Mouse (Mus musculus) forebrain, postnatal 0 days (tissue): Measurements from ENCODE around the gene Adam19. TPM values are rescaled to one million over a fixed set of nuclear protein-coding genes. Genes with fewer than 3 reads are reported as not detected.

Experiments
- ATAC-seq: fragments of 200-750 bp; cut with Nextera tagmentation; 2 replicates; pipeline ENCODE4 v1.8.0; 2017; ENCODE audit warnings: mild to moderate bottlenecking, moderate library complexity
- DNase-seq: peaks from one replicate; pipeline ENCODE4 v3.0.0-alpha.2; 2015
- H3K27ac ChIP-seq: fragments of 300-500 bp; sonication (generic); 2 replicates; pipeline ENCODE4 v1.5.1; 2014; ENCODE audit warnings: low read depth, mild to moderate bottlenecking, antibody characterized with exemption, low read length, moderate library complexity, mixed read lengths
- H3K27me3 ChIP-seq: fragments of 300-500 bp; sonication (generic); 2 replicates; pipeline ENCODE4 v1.6.1; 2014; ENCODE audit warnings: mild to moderate bottlenecking, low read length, mixed read lengths; ENCODE audit not compliant: insufficient read depth
- H3K36me3 ChIP-seq: fragments of 300-500 bp; sonication (generic); 2 replicates; pipeline ENCODE4 v1.6.1; 2014; ENCODE audit warnings: mild to moderate bottlenecking, moderate library complexity; ENCODE audit not compliant: insufficient read depth
- H3K4me1 ChIP-seq: fragments of 300-500 bp; sonication (generic); 2 replicates; pipeline ENCODE4 v1.6.1; 2014; ENCODE audit warnings: antibody characterized with exemption; ENCODE audit not compliant: insufficient read depth
- H3K4me2 ChIP-seq: fragments of 300-500 bp; sonication (generic); 2 replicates; pipeline ENCODE4 v1.6.1; 2014; ENCODE audit warnings: low read depth, mild to moderate bottlenecking, moderate library complexity
- H3K4me3 ChIP-seq: fragments of 300-500 bp; sonication (generic); 2 replicates; pipeline ENCODE4 v1.5.1; 2014; ENCODE audit warnings: low read depth, low read length, mixed read lengths
- H3K9ac ChIP-seq: fragments of 300-500 bp; sonication (generic); 2 replicates; pipeline ENCODE4 v1.6.1; 2014; ENCODE audit warnings: mild to moderate bottlenecking
- H3K9me3 ChIP-seq: fragments of 300-500 bp; sonication (generic); 2 replicates; pipeline ENCODE4 v1.6.1; 2016; ENCODE audit warnings: low read length
- CTCF ChIP-seq: sonication (generic); IDR thresholded peaks from 2 replicates; pipeline ENCODE4 v1.5.1; 2016; ENCODE audit warnings: antibody characterized with exemption, control low read depth, low read depth
- WGBS: fragments of 180-500 bp; shearing (Covaris S2); extraction: QIAGEN DNeasy Blood & Tissue Kit; methylation state at CpG from one replicate; pipeline ENCODE4 v1.1.7; 2014; 5-methylcytosine and 5-hydroxymethylcytosine counted together
- polyA plus RNA-seq: library from polyadenylated mRNA; unstranded; fragments of >200 nt; fragmentation: Nextera tagmentation; extraction: Ambion mirVana; gene quantifications from 2 replicates; pipeline ENCODE4 v1.2.1, GENCODE M21; 2015
- total RNA-seq: library from RNA; depleted of rRNA; stranded (reverse); fragments of >200 nt; gene quantifications from 2 replicates; pipeline ENCODE4 v1.2.3, GENCODE M21; 2014

The Adam19 gene
- total and polyA plus RNA-seq, 2 experiments from 2014 or later = 5.0 to 19.8 TPM

DNA sequence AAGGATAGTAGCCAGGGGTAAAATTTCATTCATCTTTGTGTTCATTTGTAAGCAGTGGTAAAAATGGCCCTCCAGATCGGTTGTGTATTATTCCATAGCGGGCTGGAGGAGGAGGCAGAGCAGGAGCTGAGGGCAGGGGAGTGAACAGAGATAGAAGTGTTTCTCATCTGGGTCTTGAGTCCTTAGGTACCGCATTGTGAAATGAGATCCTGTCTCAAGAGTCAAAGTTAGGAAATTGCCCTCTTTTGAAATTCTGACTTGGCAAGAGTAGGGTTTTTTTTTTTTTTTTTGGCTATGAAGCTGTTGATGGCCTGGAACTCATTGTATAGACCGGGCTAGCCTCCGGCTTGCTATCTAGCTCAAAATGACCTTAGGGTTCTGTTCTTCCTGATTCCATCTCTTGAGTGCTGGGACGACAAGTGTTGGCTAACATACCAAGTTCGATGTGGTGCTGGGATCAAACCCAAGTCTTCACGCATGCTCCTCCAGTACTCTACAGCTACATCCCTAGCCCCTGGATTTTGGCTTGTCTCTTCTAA lies 67.6 kb downstream of the Adam19 start:
- Histone ChIP-seq H3K4me1 (no peaks in the 10 kb centered on the region), H3K9me3 (no peaks in the 10 kb centered on the region), H3K9ac (no peak overlapping the region), H3K36me3 (peaks cover 59% of the 10 kb centered on the region), H3K27ac (no peak overlapping the region), H3K27me3 (no peaks in the 10 kb centered on the region), H3K4me3 (no peak overlapping the region), H3K4me2 (no peak overlapping the region)
- no peak for DNase-seq
- WGBS = 91% methylated on average over 8 of the region's 8 CpGs
- TF ChIP-seq CTCF = no peak
- ATAC-seq = no peak

DNA sequence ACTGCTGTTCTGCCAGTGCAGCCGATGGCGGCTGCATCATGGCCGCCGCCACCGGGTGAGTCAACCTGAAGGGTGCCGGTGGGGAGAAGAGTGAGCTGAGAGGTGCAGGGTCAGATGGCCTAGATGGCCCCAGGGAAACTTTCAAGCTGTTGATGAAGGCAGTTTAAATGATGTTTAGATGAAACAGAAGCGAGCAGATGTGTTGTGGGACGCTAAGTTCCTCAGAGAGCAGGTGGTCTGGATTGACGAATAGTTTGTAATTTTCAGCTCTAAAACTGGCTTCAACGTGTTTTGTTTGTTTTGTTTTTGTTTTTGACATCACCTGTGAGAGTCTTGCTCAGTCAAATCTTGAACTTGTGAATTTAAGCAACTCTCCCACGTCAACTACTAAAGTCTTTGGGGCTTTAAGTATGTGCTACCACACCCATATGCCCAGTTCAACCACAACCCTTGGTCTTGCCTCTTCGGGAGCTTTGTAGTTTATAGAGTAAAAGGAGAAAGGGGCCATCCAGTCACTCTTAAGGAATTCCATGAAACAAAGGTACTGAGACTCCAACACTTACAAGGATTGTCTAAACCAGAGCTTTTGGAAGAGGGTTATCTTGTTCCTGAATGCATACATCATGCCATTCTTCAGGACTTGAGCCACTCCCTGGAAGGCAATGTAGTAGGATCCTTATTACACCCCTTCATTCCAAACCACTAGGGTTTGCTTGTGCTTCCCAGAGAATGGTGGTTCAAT lies 69.5 kb downstream of the Adam19 start:
- no peak overlapping the region for H3K4me3 ChIP-seq
- no peaks in the 10 kb centered on the region for H3K9me3 ChIP-seq
- H3K27ac ChIP-seq = no peak overlapping the region
- no peaks in the 10 kb centered on the region for H3K4me1 ChIP-seq
- peaks cover 54% of the 10 kb centered on the region for H3K36me3 ChIP-seq
- TF ChIP-seq CTCF = no peak
- no peak for ATAC-seq
- 93% methylated on average over 12 of the region's 12 CpGs for WGBS
- no peak for DNase-seq
- H3K9ac ChIP-seq = no peak overlapping the region
- H3K27me3 ChIP-seq = no peaks in the 10 kb centered on the region
- H3K4me2 ChIP-seq = no peak overlapping the region

DNA sequence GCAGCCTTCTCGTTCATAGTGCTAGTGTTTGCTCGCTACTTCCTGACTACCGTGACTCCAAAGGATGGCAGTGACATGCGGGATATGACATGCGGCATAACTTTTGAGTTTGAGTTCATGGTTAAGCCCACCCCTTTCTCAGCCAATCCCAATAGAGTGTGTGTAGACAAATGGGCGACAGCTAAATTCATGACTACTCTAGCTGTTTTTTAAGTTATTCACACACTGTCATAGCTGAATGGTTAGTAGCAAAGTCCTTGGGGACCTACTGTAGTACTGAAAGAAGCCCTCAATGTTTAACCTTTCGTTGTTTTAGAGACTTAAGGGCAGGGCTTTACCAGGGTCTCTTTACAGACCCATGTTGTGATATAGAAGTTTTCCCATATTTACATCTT lies 70.0 kb downstream of the Adam19 start:
- Histone ChIP-seq H3K4me3 (no peak overlapping the region), H3K27ac (no peak overlapping the region), H3K4me1 (no peaks in the 10 kb centered on the region), H3K9me3 (no peaks in the 10 kb centered on the region), H3K27me3 (no peaks in the 10 kb centered on the region), H3K36me3 (peaks cover 56% of the 10 kb centered on the region), H3K4me2 (no peak overlapping the region), H3K9ac (no peak overlapping the region)
- WGBS = 94% methylated on average over 7 of the region's 7 CpGs
- TF ChIP-seq CTCF = no peak
- ATAC-seq = no peak
- no peak for DNase-seq

DNA sequence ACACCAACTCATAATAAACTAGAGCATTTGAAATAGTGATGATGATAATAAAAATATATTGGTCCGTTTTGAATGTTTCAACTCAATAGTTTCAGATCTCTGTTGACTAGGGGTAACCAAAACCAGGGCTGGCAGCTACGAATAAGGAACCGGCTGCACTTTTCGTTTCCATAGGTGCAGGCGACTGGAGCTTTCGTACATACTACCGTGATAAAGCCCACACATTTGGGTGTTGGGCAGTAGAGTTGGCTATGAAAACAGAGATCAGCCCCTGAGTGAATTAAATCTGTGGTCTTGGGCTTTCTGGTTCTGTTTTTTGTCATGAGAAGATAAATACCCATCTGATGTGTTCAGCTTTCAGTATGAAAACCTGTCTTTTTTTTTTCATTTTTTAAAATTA lies 70.5 kb downstream of the Adam19 start:
- H3K27me3 ChIP-seq = no peaks in the 10 kb centered on the region
- no peaks in the 10 kb centered on the region for H3K4me1 ChIP-seq
- peaks cover 59% of the 10 kb centered on the region for H3K36me3 ChIP-seq
- no peak for DNase-seq
- no peaks in the 10 kb centered on the region for H3K9me3 ChIP-seq
- 96% methylated on average over 7 of the region's 7 CpGs for WGBS
- H3K27ac ChIP-seq = no peak overlapping the region
- H3K4me2 ChIP-seq = no peak overlapping the region
- TF ChIP-seq CTCF = no peak
- no peak overlapping the region for H3K4me3 ChIP-seq
- ATAC-seq = no peak
- no peak overlapping the region for H3K9ac ChIP-seq

DNA sequence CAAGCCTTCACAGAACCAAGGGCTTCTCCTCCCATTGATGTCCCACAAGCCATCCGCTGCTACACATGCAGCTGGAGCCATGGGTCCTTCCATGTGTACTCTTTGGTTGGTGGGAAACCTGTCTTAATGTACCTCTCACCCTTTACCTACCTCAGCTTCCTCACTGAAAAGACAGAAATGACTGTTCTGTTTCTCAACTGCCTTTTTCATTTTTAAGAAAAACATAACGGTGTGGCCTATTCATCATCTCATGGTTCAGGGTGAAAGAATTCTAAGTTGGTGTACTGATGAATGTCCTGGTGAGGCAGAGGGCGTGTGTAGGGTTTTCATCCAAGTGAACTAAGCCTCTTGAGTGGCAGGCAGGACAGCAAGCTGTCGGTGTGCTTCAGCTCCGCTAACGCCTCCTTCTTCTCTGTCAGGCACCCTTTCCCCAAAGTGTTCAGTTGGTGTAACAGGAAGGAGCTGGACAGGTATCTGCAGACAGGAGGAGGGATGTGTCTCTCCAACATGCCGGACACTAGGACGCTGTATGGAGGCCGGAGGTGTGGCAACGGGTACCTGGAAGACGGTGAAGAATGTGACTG lies 71.1 kb downstream of the Adam19 start:
- H3K9me3 ChIP-seq = no peaks in the 10 kb centered on the region
- 91% methylated on average over 11 of the region's 11 CpGs for WGBS
- no peak overlapping the region for H3K9ac ChIP-seq
- no peak overlapping the region for H3K27ac ChIP-seq
- no peaks in the 10 kb centered on the region for H3K4me1 ChIP-seq
- DNase-seq = no peak
- ATAC-seq = no peak
- H3K27me3 ChIP-seq = no peaks in the 10 kb centered on the region
- H3K4me2 ChIP-seq = no peak overlapping the region
- no peak for TF ChIP-seq CTCF
- no peak overlapping the region for H3K4me3 ChIP-seq
- H3K36me3 ChIP-seq = peaks cover 64% of the 10 kb centered on the region

DNA sequence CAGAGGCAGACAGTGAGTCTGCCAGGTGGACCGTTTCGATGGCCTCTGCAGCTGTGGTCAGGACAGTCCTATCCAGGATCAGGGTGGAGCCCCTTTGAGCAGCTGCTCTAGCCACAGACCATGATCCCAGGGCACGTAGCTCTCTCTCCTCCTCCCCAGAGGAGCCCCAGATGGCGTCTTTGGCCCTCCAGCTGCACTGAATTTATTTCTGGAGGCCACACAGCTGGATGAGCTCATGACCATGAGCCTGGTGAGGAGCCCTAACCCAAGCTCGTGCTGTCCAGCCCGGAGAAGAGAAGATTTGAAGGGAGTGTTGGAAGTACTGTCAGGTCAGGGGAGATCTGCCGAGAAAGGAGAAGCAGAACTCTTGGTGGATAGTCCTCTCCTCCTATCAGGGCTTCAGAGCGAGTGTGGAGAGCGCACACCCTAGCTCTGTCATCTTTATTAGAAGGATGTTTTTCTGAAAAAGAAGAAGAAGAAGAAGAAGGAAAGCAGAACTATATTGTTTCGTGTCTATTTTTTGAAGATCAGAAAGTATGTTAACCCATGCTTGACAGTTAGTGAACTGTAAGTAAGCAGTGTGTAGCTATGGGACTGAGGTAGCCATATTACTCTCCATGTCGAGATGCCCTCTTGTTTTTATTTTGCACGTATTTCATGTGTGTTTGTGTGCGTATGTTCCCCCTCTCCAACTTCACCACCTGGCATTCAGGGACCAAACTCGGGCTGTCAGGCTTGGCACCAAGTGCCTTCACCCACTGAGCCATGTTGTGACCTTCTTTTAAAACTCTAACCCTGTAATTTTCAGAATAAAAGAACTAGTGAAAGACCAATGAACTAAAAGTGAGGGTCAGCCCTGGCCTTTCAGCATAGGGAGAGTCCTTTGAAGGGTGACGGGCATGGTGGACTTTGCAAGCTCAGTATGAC lies 72.1 kb downstream of the Adam19 start:
- H3K4me3 ChIP-seq = no peak overlapping the region
- H3K4me2 ChIP-seq = no peak overlapping the region
- no peaks in the 10 kb centered on the region for H3K9me3 ChIP-seq
- peaks cover 57% of the 10 kb centered on the region for H3K36me3 ChIP-seq
- no peak for TF ChIP-seq CTCF
- ATAC-seq (no peak), DNase-seq (no peak)
- WGBS = 85% methylated on average over 15 of the region's 15 CpGs
- no peaks in the 10 kb centered on the region for H3K27me3 ChIP-seq
- no peak overlapping the region for H3K27ac ChIP-seq
- H3K4me1 ChIP-seq = no peaks in the 10 kb centered on the region
- H3K9ac ChIP-seq = no peak overlapping the region

DNA sequence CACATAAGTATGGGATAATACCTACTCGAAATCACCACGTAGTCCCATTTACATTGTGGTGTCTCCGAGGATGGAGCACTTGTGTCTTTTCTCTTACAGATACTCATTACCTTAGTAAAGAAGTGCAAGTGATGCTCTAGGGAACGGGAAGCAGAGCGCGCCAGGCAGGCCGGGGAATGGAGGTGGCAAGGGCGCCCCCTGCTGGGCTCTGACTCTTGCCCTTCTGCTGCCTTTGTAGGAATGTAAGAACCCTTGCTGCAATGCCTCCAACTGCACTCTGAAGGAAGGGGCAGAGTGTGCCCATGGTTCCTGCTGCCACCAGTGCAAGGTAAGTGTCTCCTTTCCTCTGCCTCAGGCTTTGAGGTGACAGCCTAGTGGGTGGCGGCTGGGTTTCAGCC lies 72.8 kb downstream of the Adam19 start:
- 67% methylated on average over 9 of the region's 9 CpGs for WGBS
- no peak overlapping the region for H3K27ac ChIP-seq
- H3K4me3 ChIP-seq = no peak overlapping the region
- H3K36me3 ChIP-seq = peaks cover 51% of the 10 kb centered on the region
- ATAC-seq (no peak), DNase-seq (peak; percentile 6)
- no peaks in the 10 kb centered on the region for H3K9me3 ChIP-seq
- peak; percentile 52 for TF ChIP-seq CTCF
- H3K27me3 ChIP-seq = no peaks in the 10 kb centered on the region
- H3K4me1 ChIP-seq = no peaks in the 10 kb centered on the region
- H3K9ac ChIP-seq = no peak overlapping the region
- H3K4me2 ChIP-seq = no peak overlapping the region
